Mouse (Mus musculus): ENCODE results near the gene 4933430I17Rik.

The 4933430I17Rik gene

GRCm38 (mm10) chr4:62557436-62557835 is 32.3 kb downstream of the 4933430I17Rik start:
- no peak for DNase-seq

- DNase-seq: no peak
Measured at GRCm38 (mm10) chr4:62559797-62560329, 34.7 kb downstream of the 4933430I17Rik start, which contains the start of gene Rgs3. Gene Rgs3 (plus strand): TSS chr4:62559847.

- peak; percentile 89 for DNase-seq
Measured at GRCm38 (mm10) chr4:62560963-62561629, 35.9 kb downstream of the 4933430I17Rik start.

- no peak for DNase-seq
Measured at GRCm38 (mm10) chr4:62561630-62562001, 36.4 kb downstream of the 4933430I17Rik start.

- DNase-seq: peak; percentile 38
Measured at GRCm38 (mm10) chr4:62562006-62562405, 36.8 kb downstream of the 4933430I17Rik start.

GRCm38 (mm10) chr4:62566530-62566929 is 41.4 kb downstream of the 4933430I17Rik start:
- DNase-seq: no peak

- no peak for DNase-seq
Measured at GRCm38 (mm10) chr4:62567696-62568095, 42.5 kb downstream of the 4933430I17Rik start.

- DNase-seq: no peak
Measured at GRCm38 (mm10) chr4:62568359-62568758, 43.2 kb downstream of the 4933430I17Rik start.

- DNase-seq: no peak
Measured at GRCm38 (mm10) chr4:62569603-62570002, 44.4 kb downstream of the 4933430I17Rik start.

GRCm38 (mm10) chr4:62570029-62570428 is 44.9 kb downstream of the 4933430I17Rik start:
- no peak for DNase-seq

GRCm38 (mm10) chr4:62582365-62583264 is 57.4 kb downstream of the 4933430I17Rik start:
- DNase-seq: peak; percentile 35

- DNase-seq: peak; percentile 72
Measured at GRCm38 (mm10) chr4:62583265-62584092, 58.3 kb downstream of the 4933430I17Rik start.

GRCm38 (mm10) chr4:62587067-62587466 is 61.9 kb downstream of the 4933430I17Rik start:
- DNase-seq: peak; percentile 26

GRCm38 (mm10) chr4:62590878-62591277 is 65.7 kb downstream of the 4933430I17Rik start:
- DNase-seq: no peak

GRCm38 (mm10) chr4:62591326-62591725 is 66.2 kb downstream of the 4933430I17Rik start:
- peak; percentile 33 for DNase-seq

- peak; percentile 57 for DNase-seq
Measured at GRCm38 (mm10) chr4:62593546-62594240, 68.5 kb downstream of the 4933430I17Rik start.

GRCm38 (mm10) chr4:62594442-62594841 is 69.3 kb downstream of the 4933430I17Rik start:
- no peak for DNase-seq

GRCm38 (mm10) chr4:62596051-62596450 is 70.9 kb downstream of the 4933430I17Rik start:
- no peak for DNase-seq
